Mouse (Mus musculus) splenic B cell, adult 2 months (primary cell): ENCODE measurements around the gene Dpf1.

ENCODE experiments used
- DNase-seq: peaks from one replicate; pipeline ENCODE4 v3.0.0-alpha.2; 2011; ENCODE audit warnings: low read depth, low spot score
- H3K27me3 ChIP-seq: 2 replicates; pipeline ENCODE4 v1.6.1; 2012; ENCODE audit warnings: mild to moderate bottlenecking, low read length, moderate library complexity, mixed read lengths; ENCODE audit not compliant: control insufficient read depth, poor library complexity, insufficient read depth, severe bottlenecking
- H3K36me3 ChIP-seq: 2 replicates; pipeline ENCODE4 v1.6.1; 2012; ENCODE audit warnings: mild to moderate bottlenecking, low read length, moderate library complexity, mixed read lengths; ENCODE audit not compliant: control insufficient read depth, poor library complexity, insufficient read depth, severe bottlenecking

Dpf1 gene

DNA sequence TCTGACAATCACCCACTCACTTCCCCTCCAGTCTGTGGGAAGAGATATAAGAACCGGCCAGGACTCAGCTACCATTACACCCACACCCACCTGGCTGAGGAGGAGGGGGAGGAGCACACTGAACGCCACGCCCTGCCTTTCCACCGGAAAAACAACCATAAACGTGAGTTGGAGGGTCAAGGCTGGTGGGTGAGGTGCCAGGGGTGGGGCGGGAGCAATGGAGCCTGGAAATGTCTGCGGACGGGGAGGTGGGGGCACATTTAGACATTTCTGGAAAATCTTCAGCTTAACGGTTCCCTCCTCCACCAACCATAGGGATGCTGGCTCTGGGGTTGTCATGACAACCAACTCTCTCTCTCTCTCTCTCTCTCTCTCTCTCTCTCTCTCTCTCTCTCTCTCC, 9.3 kb downstream of the Dpf1 start:
- DNase-seq, result no peak
- Histone ChIP-seq H3K27me3 (no peaks in the 10 kb centered on the region; the same call in 1 of the 2 replicates), H3K36me3 (no peaks in the 10 kb centered on the region)

DNA sequence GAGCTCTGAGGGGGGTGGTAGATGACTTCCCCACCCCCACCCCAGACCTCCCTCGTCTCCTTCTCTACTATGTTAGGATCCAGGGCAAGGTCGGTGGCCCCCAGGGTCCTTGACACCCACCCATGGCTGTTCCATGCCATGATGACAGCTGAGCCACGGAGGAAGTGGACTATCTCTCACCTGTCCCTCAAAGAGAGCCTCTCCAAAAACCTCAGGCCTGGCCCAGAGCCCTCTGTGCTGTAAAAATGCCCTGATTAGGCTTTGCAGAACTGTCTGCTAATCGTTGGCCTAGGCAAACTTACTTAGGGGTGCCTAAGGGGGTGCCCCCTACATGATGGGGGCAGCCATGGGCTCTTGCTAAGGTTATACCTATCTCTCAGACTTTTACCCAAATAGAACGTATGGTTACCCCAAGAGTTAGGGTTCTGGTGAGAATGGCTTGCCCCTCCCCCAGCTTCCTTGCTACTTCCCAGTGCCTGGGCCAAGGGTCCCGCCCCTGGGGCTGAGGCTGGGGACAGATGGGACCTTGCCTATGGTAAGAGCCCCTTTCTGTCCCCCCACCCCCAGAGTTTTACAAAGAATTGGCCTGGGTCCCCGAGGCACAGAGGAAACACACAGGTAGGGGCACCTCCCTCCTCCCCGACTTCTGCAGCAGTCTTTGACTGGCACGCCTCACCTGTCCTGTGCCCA, 10.0 kb downstream of the Dpf1 start:
- DNase-seq, result no peak
- no peaks in the 10 kb centered on the region for H3K36me3 ChIP-seq
- no peaks in the 10 kb centered on the region; the same call in 1 of the 2 replicates for H3K27me3 ChIP-seq

DNA sequence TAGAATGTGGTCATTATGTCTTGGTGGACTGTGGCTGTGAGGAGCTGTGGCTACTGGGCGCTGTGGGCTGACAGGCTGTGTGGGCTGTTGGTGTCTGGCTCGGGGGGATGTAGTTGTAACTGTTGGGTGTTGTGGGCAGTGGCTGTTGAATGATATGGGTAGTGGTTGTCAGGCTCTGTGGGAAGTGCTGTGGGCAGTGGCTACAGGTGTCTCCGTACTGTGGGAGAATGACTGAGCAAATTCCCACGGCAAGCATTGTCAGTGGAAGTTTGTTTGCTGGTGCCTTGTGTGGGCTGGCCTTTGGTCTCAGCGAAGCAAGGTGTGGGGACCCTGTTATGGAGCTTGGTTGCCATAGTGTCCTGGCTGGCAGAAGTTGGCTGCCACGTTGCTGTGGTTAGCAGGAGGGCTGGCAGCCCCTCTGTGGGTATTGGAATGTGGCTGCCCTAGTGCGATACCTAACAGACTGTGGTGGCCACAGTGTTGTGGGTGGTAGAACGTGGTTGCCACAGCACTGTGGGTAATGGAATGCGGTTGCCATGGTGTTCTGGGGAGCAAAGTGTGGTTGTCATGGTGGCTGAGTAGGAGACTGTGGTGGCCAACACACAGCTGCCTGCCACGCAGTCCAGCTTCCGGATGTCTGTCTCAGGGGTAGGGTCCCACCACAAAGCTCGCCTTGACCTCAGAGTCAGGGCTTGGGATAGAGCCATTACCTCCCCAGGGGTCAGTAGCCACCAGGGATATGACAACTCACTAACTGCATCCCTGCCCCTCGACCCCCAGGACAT, 11.3 kb downstream of the Dpf1 start:
- no peak for DNase-seq
- no peaks in the 10 kb centered on the region; the same call in 1 of the 2 replicates for H3K27me3 ChIP-seq

DNA sequence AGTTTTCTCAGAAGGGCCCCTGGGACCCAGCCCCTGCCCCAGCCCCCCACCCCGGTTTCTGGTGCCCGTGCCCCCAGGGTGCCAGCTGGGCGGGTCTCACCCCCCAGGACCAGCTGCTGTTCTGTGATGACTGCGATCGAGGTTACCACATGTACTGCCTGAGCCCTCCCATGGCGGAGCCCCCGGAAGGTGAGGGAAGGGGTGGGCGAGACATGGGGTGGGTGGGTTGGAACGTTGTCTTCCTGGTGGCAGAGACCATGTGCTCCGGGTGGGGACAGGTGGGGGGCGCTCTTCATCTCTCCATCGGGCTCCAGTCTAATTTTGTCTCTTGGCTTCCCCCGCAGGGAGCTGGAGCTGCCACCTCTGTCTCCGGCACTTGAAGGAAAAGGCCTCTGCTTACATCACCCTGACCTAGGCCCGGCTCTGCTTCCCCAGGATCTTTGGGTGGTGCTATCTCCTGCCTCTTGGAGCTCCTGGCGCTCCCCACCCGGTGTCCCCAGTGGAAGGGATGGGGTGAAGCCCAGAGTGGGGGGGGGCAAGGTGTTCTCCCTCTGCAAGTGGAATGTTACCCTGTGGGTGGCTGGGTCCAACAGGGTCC, 12.5 kb downstream of the Dpf1 start:
- Histone ChIP-seq H3K36me3 (peaks cover 1% of the 10 kb centered on the region; the same call in 1 of the 2 replicates), H3K27me3 (no peaks in the 10 kb centered on the region; the same call in 1 of the 2 replicates)
- no peak for DNase-seq

More for the DNA sequence above, 11.3 kb downstream of the Dpf1 start:
- no peaks in the 10 kb centered on the region for H3K36me3 ChIP-seq

DNA sequence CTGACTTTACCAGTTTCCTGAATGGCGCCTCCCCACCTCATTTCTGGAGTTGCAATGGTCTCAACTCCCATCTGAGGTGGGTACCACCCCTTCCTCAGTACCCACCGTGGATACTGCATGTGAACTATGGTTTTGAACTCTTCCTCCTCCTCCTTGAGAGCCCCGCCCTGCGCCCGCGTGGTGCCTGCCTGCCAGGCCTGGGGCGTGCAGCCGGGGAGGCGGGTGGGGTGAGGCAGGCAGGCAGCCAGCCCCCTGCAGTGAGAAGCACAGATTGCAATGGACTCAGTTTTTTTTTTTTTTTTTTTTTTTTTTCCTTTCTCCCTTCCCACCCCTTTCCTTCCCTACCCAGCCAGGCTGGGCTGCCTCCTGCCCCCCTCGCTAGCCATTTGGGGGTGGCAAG, 13.2 kb downstream of the Dpf1 start:
- no peaks in the 10 kb centered on the region; the same call in 1 of the 2 replicates for H3K27me3 ChIP-seq
- H3K36me3 ChIP-seq, result peaks cover 4% of the 10 kb centered on the region; the same call in 1 of the 2 replicates
- DNase-seq, result no peak

DNA sequence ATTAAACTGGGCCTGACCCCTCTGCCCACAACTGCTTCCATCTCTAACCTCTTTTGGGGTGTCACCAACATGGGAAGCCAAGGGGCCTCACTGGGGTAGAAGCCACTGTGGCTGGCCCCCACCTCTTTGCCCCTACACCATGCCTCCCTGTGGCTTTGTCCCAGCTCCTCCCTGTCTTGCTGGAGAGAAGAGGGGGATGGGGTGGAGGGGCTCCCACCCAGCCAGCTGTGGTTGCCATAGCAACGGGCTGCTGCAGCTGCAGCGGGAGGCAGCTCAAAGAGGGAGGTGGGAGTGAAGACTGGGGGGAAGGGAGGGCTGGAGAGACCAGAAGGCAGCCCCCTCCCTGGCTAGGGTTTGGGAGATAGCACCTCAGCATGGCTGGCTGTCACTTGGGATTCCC, 13.8 kb downstream of the Dpf1 start:
- Histone ChIP-seq H3K36me3 (peaks cover 4% of the 10 kb centered on the region; the same call in 1 of the 2 replicates), H3K27me3 (no peaks in the 10 kb centered on the region; the same call in 1 of the 2 replicates)
- DNase-seq, result no peak

DNA sequence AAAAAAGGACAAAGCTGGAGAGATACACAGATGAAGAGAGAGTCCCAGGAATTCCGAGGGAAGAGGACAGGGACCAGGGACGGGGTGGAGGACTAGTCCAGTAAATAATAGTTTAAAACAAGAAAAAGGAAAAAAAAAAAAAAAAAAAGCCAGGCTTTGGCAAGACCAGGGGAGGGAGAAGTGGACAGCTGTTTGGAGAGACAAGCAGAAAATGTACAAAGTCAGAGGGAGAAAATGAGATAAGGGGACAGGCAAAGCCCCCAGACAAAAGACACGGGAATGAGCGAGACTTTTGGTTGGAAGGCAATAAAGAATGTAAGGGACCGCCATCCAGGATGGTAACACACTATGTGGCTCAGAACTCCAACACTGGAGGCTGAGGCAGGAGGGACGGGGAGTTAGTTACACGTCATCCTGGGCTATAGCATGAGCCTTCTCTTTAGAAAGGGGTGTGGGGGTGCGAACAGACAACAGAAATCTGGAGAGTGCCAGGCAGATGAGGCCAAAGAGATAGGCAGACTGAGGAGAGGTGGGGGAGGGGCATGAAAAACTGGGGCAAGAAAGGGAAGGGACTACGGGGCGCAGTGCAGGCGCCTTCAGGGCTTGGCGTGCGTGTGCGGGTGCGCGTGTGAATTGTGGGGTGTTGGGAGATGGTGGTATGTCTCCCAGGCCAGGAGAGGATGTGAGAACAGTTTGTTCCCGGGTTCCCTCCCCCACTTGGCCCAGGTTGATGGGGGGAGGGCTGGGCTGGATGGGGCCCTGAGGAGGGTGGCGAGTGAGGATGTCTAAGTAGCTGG, 14.6 kb downstream of the Dpf1 start:
- Histone ChIP-seq H3K36me3 (peaks cover 4% of the 10 kb centered on the region; the same call in 1 of the 2 replicates), H3K27me3 (no peaks in the 10 kb centered on the region; the same call in 1 of the 2 replicates)
- no peak for DNase-seq

DNA sequence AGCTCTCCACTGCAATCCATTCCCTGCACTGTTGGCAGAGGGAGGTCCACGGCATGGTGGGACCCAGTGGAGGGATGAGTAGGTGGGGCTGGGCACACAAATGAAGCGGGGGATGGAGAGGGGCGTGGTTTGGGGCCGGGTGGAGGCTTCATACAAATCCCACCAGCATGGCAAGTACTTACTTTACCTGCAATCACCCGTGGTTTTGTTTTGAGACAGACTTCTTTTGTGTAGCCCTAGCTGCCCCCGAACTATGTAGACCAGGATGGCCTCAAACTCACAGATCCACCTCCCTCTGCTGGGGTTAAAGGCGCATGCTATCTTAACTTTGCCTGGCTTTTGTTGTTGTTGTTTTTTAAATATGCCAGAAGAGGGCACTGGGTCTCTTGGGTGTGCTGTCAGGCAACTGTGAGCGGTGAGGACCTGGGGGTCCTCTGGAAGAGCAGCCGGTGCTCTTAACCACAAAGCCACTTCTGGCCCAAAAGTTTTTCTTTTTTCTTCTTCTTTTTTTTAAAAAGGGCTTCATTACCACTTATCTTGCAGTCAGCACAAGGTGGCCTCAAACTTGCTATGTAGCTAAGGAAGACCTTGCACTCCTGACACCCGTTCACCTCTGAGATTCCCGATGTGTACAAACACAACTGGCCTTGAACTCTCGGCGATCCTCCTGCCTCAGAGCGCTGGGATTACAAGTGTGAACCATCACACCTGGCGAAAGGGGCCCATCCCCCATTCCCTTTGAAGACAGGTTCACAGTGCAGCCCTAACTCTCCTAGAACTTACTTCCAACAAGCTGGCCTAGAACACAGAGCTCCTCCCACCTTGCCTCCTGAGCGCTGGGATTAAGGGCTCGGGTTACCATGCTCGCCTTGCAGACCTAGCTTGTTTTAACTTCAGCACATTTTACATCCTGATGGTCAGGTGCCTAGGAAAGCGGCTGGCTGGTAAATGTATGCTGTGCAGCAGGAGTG, 15.9 kb downstream of the Dpf1 start:
- peaks cover 4% of the 10 kb centered on the region; the same call in 1 of the 2 replicates for H3K36me3 ChIP-seq
- DNase-seq, result no peak
- no peaks in the 10 kb centered on the region; the same call in 1 of the 2 replicates for H3K27me3 ChIP-seq

DNA sequence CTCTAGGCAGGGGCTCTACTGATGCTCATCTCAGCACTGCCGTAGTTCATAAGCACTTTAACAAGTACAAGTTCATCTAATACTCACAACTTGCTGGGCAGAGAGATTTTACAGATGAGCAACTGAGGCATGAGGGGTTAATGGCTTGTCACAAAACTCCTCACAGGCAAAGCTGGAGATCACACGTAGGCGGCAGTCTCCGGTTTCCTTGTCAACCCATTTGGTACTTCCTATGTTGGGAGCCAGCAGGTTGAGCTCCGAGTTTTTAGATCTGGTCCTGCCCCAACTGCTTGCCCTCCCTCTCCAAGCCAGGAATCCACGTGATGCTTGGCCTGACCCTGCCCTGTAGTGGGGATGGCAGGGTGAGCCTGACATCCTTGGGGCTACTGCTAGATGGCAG, 23.3 kb downstream of the Dpf1 start:
- peaks cover 4% of the 10 kb centered on the region for H3K36me3 ChIP-seq
- H3K27me3 ChIP-seq, result no peaks in the 10 kb centered on the region
- no peak for DNase-seq

DNA sequence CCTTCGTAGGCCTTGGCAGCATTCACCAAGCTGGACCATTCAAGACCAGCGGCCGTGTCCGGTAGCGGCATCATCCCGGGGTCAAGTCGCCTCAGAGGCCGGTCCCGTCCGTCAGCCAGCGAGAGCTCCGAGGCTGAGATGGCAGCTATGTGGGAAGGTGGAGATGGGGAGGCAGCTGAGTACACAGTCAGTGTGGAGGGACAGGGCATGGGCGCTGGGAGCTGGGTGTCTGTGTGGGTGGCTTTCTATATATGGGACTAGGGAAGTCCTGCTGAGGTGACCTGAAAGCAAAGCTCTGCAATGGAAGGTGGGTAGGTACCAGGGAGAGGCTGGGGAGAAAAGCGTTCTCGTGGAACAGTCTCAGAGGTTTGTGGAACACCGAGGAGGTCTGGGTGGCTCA, 25.2 kb downstream of the Dpf1 start:
- DNase-seq, result no peak
- Histone ChIP-seq H3K27me3 (no peaks in the 10 kb centered on the region), H3K36me3 (peaks cover 4% of the 10 kb centered on the region)

DNA sequence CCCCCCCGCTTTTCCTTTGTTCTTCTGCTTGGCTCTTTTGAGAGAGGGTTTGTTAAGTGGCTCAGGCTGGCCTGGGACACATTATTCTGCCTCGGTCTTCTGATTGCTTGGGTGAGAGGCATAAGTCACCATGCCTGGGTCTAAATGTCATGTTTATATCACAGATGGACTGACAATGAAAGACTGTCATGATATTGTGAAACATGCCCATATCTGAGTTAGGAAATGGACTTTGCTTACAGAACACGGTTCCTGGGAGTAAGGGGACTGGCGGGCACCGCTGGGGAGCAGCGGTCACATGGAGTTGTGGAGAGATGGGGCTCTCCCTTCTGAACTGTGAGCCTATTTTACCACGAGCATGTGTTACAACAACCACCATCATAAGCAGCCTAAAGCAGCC, 30.4 kb downstream of the Dpf1 start:
- Histone ChIP-seq H3K36me3 (no peaks in the 10 kb centered on the region; the same call in none of the 2 replicates), H3K27me3 (no peaks in the 10 kb centered on the region)
- no peak for DNase-seq

DNA sequence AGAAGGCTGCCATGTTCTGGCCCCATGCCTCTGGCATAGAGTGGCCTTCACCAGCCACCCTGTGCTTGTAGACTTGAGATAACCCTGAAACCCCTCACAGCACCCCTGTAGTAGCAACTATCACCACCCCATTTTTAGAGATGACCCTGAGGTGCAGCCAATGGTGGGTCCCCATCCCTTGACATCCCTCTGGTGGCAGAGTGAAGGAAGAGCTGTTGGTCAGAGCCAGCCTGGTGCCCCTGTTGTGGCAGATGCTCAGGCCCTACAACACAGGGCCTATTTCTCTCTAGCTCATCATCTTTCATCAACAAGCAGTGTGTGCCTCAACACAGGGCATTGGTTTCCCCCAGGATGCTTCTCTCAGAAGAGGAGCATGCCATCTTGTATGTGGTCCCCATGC, 31.5 kb downstream of the Dpf1 start:
- H3K36me3 ChIP-seq, result no peaks in the 10 kb centered on the region; the same call in none of the 2 replicates
- no peaks in the 10 kb centered on the region for H3K27me3 ChIP-seq
- DNase-seq, result no peak

DNA sequence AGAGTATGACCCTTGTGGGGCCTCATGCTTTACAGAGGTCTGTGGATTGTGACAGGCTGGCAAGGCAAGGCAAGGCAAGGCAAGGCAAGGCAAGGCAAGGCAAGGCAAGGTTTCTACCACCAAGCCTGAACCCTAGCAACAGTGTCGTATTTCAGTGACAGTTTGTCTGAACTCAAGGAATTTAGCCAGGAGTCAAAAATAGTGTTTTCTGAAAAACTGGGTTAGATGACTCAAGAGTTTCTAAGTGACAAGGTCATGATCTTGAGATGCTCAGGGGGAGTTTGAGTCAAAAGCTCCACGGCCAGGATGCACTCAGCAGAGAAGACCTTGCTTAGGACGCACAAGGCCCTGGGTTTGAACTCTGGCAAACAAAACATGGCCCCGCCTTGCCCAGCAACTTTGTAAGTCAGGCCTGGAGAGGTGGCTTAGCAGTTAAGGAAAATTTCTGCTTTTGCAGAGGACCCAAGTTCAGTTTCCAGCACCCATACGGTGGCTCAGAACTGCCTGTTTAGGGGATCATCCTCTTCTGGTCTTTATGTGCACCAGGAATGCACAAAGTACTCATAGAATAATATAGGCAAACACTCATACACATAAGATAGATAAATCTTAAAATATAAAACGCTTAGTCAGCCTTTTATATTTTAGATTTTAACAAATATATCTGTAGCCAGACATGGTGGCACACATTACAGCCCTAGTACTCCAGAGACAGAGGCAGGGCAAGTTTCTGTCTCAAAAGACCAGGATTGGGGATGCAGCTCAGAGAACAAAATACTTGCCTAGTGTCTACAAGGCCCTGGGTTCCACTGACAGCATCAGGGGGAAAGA, 32.3 kb downstream of the Dpf1 start:
- H3K36me3 ChIP-seq, result no peaks in the 10 kb centered on the region; the same call in none of the 2 replicates

More for the DNA sequence above, 32.3 kb downstream of the Dpf1 start:
- DNase-seq, result no peak
- H3K27me3 ChIP-seq, result no peaks in the 10 kb centered on the region
